Mouse (Mus musculus): ENCODE results near the gene Sec16a. TPM values are rescaled to one million over a fixed set of nuclear protein-coding genes. Genes with fewer than 3 reads are reported as not detected.
A peak's percentile ranks its signal among the peaks of the same experiment; 100 is the strongest.

Sec16a gene
- polyA plus RNA-seq, 1 experiment from 2014 or later, result 33.7 TPM

DNA sequence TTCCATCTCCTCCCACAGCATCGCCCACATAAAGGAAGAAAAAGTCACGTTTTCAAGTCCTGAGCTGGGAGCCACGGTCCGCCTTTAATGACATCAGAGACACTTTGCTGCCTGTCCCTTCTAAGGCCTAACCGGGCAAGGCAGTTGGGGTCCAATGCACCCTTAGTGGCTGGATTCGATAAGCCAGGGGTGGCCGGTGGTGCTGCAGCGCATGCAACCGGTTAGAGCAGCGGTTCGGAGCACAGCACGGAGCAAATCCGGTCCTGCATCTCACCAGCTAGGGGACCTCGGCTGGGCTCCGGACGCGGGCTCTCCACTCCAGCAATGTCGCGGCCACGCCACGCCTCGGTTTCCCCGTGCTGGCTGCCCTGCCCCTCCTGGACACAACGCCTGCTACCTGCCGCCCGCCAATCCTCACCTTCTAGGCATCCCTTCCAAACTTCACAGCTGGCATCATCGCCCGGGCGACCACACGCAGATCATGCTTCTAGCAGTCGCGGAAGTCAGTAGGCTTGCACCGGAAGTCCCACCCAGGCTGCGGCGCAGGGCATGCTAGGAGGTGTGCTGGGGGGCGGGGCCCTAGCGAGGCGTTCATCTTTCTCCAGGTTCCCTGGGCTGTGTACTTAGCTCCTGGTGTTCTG, 64.8 kb downstream of the Sec16a start, which contains the start of gene Snapc4:
Snapc4 (minus strand) TSS at position 523 of the 641 bp plus-strand sequence.
- WGBS, result under 1% methylated on average over 38 of the region's 38 CpGs
- Histone ChIP-seq H3K27ac (ENCODE audit: low read depth) (0 out of 2 replicates have a peak within 1 kb of the TSS, but pooled peaks have one; percentile 22), H3K4me3 (ENCODE audit: low read depth, low read length) (peak within 1 kb of the TSS; percentile 89), H3K4me1 (replicated peaks; ENCODE audit: control insufficient read depth, insufficient read depth, low read length) (peaks cover 4% of the 10 kb centered on the region; the same call in 1 of the 2 replicates), H3K4me2 (ENCODE audit: low read length) (peak within 1 kb of the TSS; percentile 86), H3K9ac (ENCODE audit: low read length) (peak within 1 kb of the TSS; percentile 76), H3K36me3 (ENCODE audit: control insufficient read depth, insufficient read depth, low read length) (peaks cover 65% of the 10 kb centered on the region), H3K27me3 (replicated peaks; ENCODE audit: control insufficient read depth, insufficient read depth, low read length) (no peaks in the 10 kb centered on the region), H3K9me3 (ENCODE audit: control insufficient read depth, low read length) (no peaks in the 10 kb centered on the region)
- ATAC-seq (replicated peaks; ENCODE audit: low FRiP score, low TSS enrichment, low read depth), result peak; percentile 95
- peak; percentile 88 for DNase-seq (ENCODE audit: low spot score)

DNA sequence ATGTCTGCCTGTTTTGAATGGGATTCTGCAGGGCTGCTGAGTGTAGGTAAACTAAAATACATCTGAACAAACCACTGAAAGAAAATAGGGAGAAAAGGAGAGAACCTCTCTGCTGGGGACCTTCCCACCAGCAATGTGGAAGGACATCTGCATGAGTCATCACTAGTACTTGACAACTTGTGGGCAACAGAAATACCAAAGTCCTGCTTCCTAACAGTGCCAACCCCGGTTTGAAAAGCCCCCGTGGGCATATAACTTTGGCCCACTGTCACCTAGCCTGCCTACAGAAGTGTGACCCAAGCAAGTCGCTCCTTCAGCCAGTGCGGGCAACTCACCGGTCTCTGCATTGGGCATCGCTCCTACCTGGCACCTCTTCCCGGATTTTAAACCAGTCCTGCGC, 72.6 kb downstream of the Sec16a start:
- Histone ChIP-seq H3K4me2 (ENCODE audit: low read length) (no peak overlapping the region), H3K9me3 (ENCODE audit: control insufficient read depth, low read length) (no peaks in the 10 kb centered on the region), H3K36me3 (ENCODE audit: control insufficient read depth, insufficient read depth, low read length) (peaks cover 95% of the 10 kb centered on the region), H3K27me3 (replicated peaks; ENCODE audit: control insufficient read depth, insufficient read depth, low read length) (no peaks in the 10 kb centered on the region), H3K4me3 (ENCODE audit: low read depth, low read length) (no peak overlapping the region), H3K9ac (ENCODE audit: low read length) (no peak overlapping the region), H3K4me1 (replicated peaks; ENCODE audit: control insufficient read depth, insufficient read depth, low read length) (no peaks in the 10 kb centered on the region), H3K27ac (ENCODE audit: low read depth) (no peak overlapping the region)
- ATAC-seq (replicated peaks; ENCODE audit: low FRiP score, low TSS enrichment, low read depth) (no peak), DNase-seq (ENCODE audit: low spot score) (no peak)
- 96% methylated on average over 8 of the region's 8 CpGs for WGBS

DNA sequence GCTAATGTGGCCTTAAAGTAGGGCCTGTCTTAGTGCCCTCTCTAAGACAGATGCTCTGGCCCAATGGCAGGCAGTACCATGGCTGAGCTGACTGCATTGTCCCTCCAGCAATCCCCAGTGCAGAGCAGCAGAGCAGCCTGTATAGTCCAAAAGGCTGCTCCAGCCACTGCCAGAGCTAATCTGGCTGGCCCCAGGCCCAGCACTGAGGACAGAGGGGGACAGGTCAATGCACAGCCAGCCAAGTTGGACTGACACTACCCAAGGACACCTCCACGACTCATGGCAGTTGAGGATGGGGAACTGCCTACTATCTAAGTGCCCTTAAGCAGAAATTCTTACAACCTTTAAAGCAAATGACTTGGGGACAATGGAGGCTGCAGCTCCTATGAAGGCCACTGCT, 76.4 kb downstream of the Sec16a start:
- H3K36me3 ChIP-seq (ENCODE audit: control insufficient read depth, insufficient read depth, low read length), result peaks cover 94% of the 10 kb centered on the region
- DNase-seq (ENCODE audit: low spot score), result no peak
- no peak overlapping the region for H3K9ac ChIP-seq (ENCODE audit: low read length)
- H3K27ac ChIP-seq (ENCODE audit: low read depth), result no peak overlapping the region
- no peaks in the 10 kb centered on the region for H3K9me3 ChIP-seq (ENCODE audit: control insufficient read depth, low read length)
- H3K27me3 ChIP-seq (replicated peaks; ENCODE audit: control insufficient read depth, insufficient read depth, low read length), result no peaks in the 10 kb centered on the region
- WGBS, result 95% methylated on average over 1 of the region's 1 CpGs
- H3K4me3 ChIP-seq (ENCODE audit: low read depth, low read length), result no peak overlapping the region
- H3K4me2 ChIP-seq (ENCODE audit: low read length), result no peak overlapping the region
- H3K4me1 ChIP-seq (replicated peaks; ENCODE audit: control insufficient read depth, insufficient read depth, low read length), result no peaks in the 10 kb centered on the region
- ATAC-seq (replicated peaks; ENCODE audit: low FRiP score, low TSS enrichment, low read depth), result no peak

DNA sequence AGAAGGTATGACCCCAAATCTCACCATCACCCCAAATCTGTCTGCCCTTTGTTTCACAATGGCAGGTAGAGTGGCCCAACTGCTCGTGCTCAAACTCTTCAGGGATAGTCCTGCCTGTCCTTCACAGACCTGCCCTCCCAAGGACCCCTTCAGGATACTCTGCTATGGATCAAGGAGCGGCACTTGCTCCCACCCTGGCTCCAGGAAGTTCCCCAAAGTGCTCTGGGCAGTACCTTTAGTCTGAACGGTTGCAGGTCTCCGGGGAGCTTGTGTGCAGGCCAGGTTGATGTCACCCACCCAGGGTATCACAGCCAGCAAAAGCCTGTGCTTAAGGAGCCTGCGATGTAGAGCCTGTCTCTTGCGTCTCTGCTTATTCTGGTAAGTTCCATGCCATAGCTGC, 77.1 kb downstream of the Sec16a start:
- H3K4me3 ChIP-seq (ENCODE audit: low read depth, low read length), result no peak overlapping the region
- DNase-seq (ENCODE audit: low spot score), result no peak
- no peak overlapping the region for H3K4me2 ChIP-seq (ENCODE audit: low read length)
- H3K27me3 ChIP-seq (replicated peaks; ENCODE audit: control insufficient read depth, insufficient read depth, low read length), result no peaks in the 10 kb centered on the region
- 89% methylated on average over 6 of the region's 6 CpGs for WGBS
- H3K9me3 ChIP-seq (ENCODE audit: control insufficient read depth, low read length), result no peaks in the 10 kb centered on the region
- no peak overlapping the region for H3K27ac ChIP-seq (ENCODE audit: low read depth)
- H3K9ac ChIP-seq (ENCODE audit: low read length), result no peak overlapping the region
- ATAC-seq (replicated peaks; ENCODE audit: low FRiP score, low TSS enrichment, low read depth), result no peak
- H3K4me1 ChIP-seq (replicated peaks; ENCODE audit: control insufficient read depth, insufficient read depth, low read length), result no peaks in the 10 kb centered on the region
- H3K36me3 ChIP-seq (ENCODE audit: control insufficient read depth, insufficient read depth, low read length), result peaks cover 87% of the 10 kb centered on the region

DNA sequence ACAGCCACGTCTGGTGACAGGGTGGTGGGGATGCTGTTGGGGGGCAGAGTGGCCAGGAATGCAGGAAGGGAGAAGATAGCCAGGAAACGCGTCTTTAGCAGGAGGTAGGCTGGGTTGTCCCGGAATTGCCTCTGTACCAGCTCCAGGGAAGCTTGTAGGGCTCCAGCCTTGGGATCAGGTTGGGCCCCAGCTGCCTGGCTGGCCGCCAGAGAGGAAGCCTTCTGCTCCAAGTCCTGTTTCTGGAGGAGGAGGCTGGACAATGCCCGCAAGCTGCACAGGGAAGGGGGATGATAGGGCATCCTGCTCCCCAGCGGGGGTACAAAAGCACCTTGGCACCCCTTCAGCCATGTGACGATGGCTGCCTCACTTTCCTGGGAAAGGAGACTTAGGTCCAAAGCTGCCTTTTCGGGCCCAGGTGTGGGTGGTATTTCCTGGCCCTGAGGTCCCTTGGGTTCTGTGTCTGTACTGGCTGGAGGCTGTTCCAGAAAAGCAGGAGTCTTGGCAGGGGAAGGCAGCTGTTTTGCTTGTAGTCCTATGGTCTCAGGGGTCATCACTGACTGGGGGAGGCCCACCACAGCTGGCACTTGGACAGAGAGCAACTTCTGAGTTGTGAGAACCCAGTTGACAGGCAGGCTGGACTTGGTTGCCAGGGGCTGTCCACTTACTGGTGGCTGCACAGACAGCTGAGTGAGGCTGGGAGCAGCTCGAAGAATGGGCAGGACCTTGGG, 80.1 kb downstream of the Sec16a start:
- Histone ChIP-seq H3K4me2 (ENCODE audit: low read length) (no peak overlapping the region), H3K4me3 (ENCODE audit: low read depth, low read length) (no peak overlapping the region), H3K27ac (ENCODE audit: low read depth) (no peak overlapping the region), H3K9ac (ENCODE audit: low read length) (no peak overlapping the region), H3K36me3 (ENCODE audit: control insufficient read depth, insufficient read depth, low read length) (peaks cover 60% of the 10 kb centered on the region), H3K27me3 (replicated peaks; ENCODE audit: control insufficient read depth, insufficient read depth, low read length) (no peaks in the 10 kb centered on the region), H3K9me3 (ENCODE audit: control insufficient read depth, low read length) (no peaks in the 10 kb centered on the region), H3K4me1 (replicated peaks; ENCODE audit: control insufficient read depth, insufficient read depth, low read length) (no peaks in the 10 kb centered on the region)
- ATAC-seq (replicated peaks; ENCODE audit: low FRiP score, low TSS enrichment, low read depth), result no peak
- no peak for DNase-seq (ENCODE audit: low spot score)
- WGBS, result 80% methylated on average over 10 of the region's 10 CpGs

DNA sequence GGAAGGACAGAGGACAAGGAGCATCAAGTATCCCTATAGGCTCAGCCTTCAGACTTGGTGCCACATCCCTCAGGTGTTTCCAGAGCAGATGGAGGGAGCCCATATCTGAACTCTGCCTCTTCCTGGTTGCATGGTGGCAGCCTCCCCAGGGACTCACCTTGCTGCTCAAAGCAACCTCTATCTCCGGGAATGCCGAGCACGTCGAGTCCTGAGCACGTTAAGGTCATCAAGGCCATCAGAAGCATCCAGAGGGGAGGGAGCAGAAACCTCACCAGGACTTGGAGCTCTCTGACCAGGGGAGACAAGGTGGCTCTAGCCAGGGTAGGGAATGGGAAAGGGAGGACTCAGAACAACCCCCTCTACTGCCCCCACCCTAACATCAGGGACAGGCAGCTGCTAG, 81.5 kb downstream of the Sec16a start:
- H3K4me2 ChIP-seq (ENCODE audit: low read length), result no peak overlapping the region
- H3K4me1 ChIP-seq (replicated peaks; ENCODE audit: control insufficient read depth, insufficient read depth, low read length), result no peaks in the 10 kb centered on the region
- no peak overlapping the region for H3K27ac ChIP-seq (ENCODE audit: low read depth)
- H3K9ac ChIP-seq (ENCODE audit: low read length), result no peak overlapping the region
- H3K4me3 ChIP-seq (ENCODE audit: low read depth, low read length), result no peak overlapping the region
- DNase-seq (ENCODE audit: low spot score), result no peak
- H3K9me3 ChIP-seq (ENCODE audit: control insufficient read depth, low read length), result no peaks in the 10 kb centered on the region
- H3K36me3 ChIP-seq (ENCODE audit: control insufficient read depth, insufficient read depth, low read length), result peaks cover 46% of the 10 kb centered on the region
- ATAC-seq (replicated peaks; ENCODE audit: low FRiP score, low TSS enrichment, low read depth), result no peak
- 79% methylated on average over 5 of the region's 5 CpGs for WGBS
- H3K27me3 ChIP-seq (replicated peaks; ENCODE audit: control insufficient read depth, insufficient read depth, low read length), result no peaks in the 10 kb centered on the region

DNA sequence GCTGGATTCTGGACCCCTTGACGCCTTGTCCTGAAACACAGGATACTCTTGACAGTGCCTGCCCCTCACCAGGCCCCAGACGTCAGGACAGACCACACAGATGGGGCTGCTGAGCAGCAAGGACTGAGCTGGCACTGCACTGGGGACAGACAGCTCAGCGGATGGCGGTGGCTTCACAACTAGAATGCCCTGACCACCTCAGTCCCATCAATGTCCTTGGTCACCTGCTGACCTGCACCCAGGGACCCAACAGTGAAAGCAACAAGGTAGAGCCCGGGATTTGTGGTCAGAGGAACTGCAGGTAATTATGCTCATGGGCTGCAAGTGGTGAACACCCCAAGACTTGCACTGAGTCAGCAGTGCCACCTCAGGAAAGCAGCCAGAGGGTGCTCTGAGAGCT, 82.0 kb downstream of the Sec16a start:
- no peak for ATAC-seq (replicated peaks; ENCODE audit: low FRiP score, low TSS enrichment, low read depth)
- no peaks in the 10 kb centered on the region for H3K9me3 ChIP-seq (ENCODE audit: control insufficient read depth, low read length)
- H3K9ac ChIP-seq (ENCODE audit: low read length), result no peak overlapping the region
- no peak overlapping the region for H3K27ac ChIP-seq (ENCODE audit: low read depth)
- H3K27me3 ChIP-seq (replicated peaks; ENCODE audit: control insufficient read depth, insufficient read depth, low read length), result no peaks in the 10 kb centered on the region
- no peaks in the 10 kb centered on the region for H3K4me1 ChIP-seq (replicated peaks; ENCODE audit: control insufficient read depth, insufficient read depth, low read length)
- peaks cover 41% of the 10 kb centered on the region for H3K36me3 ChIP-seq (ENCODE audit: control insufficient read depth, insufficient read depth, low read length)
- H3K4me2 ChIP-seq (ENCODE audit: low read length), result no peak overlapping the region
- no peak for DNase-seq (ENCODE audit: low spot score)
- WGBS, result 85% methylated on average over 5 of the region's 5 CpGs
- H3K4me3 ChIP-seq (ENCODE audit: low read depth, low read length), result no peak overlapping the region

DNA sequence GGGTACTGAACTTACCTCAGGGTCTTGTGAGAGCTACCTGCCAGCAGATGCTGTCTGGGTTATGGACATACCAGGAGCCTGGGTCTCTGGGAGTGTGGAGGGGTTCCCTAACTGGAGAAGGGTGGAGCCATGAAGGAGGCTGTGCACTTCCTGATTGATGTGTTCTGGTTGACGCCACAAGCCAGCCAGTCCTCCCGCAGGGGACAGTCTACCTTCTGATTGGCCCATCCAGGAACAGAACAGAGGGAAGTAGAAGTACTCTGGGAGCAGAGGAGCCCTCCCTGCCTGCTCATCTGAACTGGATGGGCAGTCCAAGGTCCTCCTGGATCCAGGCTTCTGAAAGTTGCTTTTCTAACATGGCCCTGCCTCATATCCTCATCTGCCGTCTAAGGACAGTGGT, 84.2 kb downstream of the Sec16a start, which contains the start of gene Card9:
Card9 (minus strand) TSS at position 147 of the 400 bp plus-strand sequence.
- no peak within 1 kb of the TSS for H3K9ac ChIP-seq (ENCODE audit: low read length)
- ATAC-seq (replicated peaks; ENCODE audit: low FRiP score, low TSS enrichment, low read depth) (no peak), DNase-seq (ENCODE audit: low spot score) (no peak)
- no peaks in the 10 kb centered on the region for H3K27me3 ChIP-seq (replicated peaks; ENCODE audit: control insufficient read depth, insufficient read depth, low read length)
- H3K4me3 ChIP-seq (ENCODE audit: low read depth, low read length), result no peak within 1 kb of the TSS
- no peaks in the 10 kb centered on the region for H3K4me1 ChIP-seq (replicated peaks; ENCODE audit: control insufficient read depth, insufficient read depth, low read length)
- peaks cover 19% of the 10 kb centered on the region for H3K36me3 ChIP-seq (ENCODE audit: control insufficient read depth, insufficient read depth, low read length)
- H3K9me3 ChIP-seq (ENCODE audit: control insufficient read depth, low read length), result no peaks in the 10 kb centered on the region
- no peak within 1 kb of the TSS for H3K27ac ChIP-seq (ENCODE audit: low read depth)
- 46% methylated on average over 3 of the region's 3 CpGs for WGBS
- no peak within 1 kb of the TSS for H3K4me2 ChIP-seq (ENCODE audit: low read length)
